Mouse (Mus musculus): ENCODE data around the gene Acsl1. TPM values are rescaled to one million over a fixed set of nuclear protein-coding genes. Genes with fewer than 3 reads are reported as not detected.

Gene Acsl1
- polyA plus RNA-seq (2012; ENCODE audit: insufficient read depth, low replicate concordance): 2.6 and 8.5 TPM in 2 replicates

- peak within 1 kb of the TSS; percentile 97 for H3K4me3 ChIP-seq (replicated peaks)
- peaks cover 3% of the 10 kb centered on the region for H3K36me3 ChIP-seq (replicated peaks; ENCODE audit: low read length)
- H3K27me3 ChIP-seq (replicated peaks): no peaks in the 10 kb centered on the region
- no peak for TF ChIP-seq GATA1 (IDR thresholded peaks at IDR 0.05; ENCODE audit: borderline replicate concordance, low read length)
- TF ChIP-seq FLI1 (IDR thresholded peaks at IDR 0.05; ENCODE audit: low read length): no peak
- H3K4me1 ChIP-seq: peaks cover 54% of the 10 kb centered on the region
- no peaks in the 10 kb centered on the region for H3K9me3 ChIP-seq
Measured at GRCm38 (mm10) chr8:46470792-46471781, at the start of gene Acsl1. TSS of gene Acsl1 (plus strand) at chr8:46471037.

DNA sequence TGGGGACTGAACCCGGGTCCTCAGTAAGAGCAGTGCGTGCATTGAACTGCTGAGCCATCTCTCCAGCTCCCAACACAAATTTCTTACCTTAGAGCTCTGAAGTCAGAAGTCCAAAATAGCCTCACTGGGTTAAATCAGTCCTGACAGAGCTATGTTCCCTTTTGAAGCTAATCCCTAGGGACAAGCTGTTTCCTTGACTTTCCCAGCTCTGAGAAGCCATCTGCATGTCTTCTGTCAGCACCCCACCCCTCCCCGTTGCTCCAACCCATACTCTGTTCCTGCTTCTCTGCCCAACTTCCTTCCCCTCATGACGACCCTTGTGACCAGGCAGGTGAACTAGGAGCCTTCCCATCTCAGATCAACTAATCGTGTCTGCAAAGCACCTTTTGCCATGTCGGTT lies 49.3 kb upstream of the Acsl1 start:
- Histone ChIP-seq H3K27me3 (replicated peaks) (peaks cover 2% of the 10 kb centered on the region), H3K9me3 (peaks cover under 1% of the 10 kb centered on the region; the same call in 1 of the 2 replicates), H3K4me1 (no peaks in the 10 kb centered on the region), H3K36me3 (replicated peaks; ENCODE audit: low read length) (no peaks in the 10 kb centered on the region), H3K4me3 (replicated peaks) (no peak overlapping the region)
- TF ChIP-seq FLI1 (IDR thresholded peaks at IDR 0.05; ENCODE audit: low read length) (no peak), GATA1 (IDR thresholded peaks at IDR 0.05; ENCODE audit: borderline replicate concordance, low read length) (no peak)

DNA sequence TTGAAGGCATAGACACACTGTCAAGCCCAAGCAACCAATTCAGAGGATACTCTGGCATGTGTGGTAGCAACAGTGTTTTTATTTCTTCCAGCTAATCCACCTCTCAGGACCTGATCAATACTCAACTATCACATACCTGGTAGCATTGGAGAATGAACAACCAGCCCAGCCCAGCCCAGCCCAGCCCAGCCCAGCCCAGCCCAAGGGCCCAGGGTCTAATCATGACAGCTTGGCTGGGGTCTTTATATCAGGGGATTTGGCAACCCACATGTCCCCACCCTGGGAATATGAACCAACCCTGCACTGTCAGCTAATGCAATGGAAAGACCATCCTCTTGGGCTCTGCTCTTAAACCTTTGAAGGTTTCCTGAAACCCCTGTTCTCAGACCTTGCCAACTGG lies 42.9 kb upstream of the Acsl1 start:
- no peaks in the 10 kb centered on the region for H3K36me3 ChIP-seq (replicated peaks; ENCODE audit: low read length)
- peaks cover 7% of the 10 kb centered on the region; the same call in 1 of the 2 replicates for H3K9me3 ChIP-seq
- H3K4me3 ChIP-seq (replicated peaks): no peak overlapping the region
- H3K4me1 ChIP-seq: peaks cover 3% of the 10 kb centered on the region; the same call in 1 of the 2 replicates
- peaks cover 2% of the 10 kb centered on the region for H3K27me3 ChIP-seq (replicated peaks)
- TF ChIP-seq FLI1 (IDR thresholded peaks at IDR 0.05; ENCODE audit: low read length): no peak

DNA sequence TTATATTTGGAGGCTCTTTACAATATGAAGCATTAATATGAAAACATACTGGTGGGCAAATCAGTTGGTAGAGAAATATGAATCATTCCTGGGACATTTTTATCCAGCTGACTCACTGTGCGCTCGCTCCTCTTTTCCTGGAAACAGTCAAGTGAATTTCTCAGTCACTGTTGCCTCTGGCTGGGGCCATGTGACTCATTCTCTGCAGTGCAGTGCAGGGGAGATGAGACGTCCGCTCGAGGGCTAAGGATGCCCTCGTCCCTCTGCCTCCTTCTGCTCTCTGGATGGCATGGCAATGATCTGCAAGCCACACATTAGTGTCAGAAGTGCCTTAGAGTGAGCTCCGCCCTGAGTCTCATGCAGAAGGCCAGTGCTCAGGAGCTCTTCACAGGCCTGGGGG lies 41.0 kb upstream of the Acsl1 start:
- peaks cover 8% of the 10 kb centered on the region; the same call in 1 of the 2 replicates for H3K9me3 ChIP-seq
- no peaks in the 10 kb centered on the region for H3K36me3 ChIP-seq (replicated peaks; ENCODE audit: low read length)
- TF ChIP-seq FLI1 (IDR thresholded peaks at IDR 0.05; ENCODE audit: low read length): no peak
- TF ChIP-seq GATA1 (IDR thresholded peaks at IDR 0.05; ENCODE audit: borderline replicate concordance, low read length): no peak
- peaks cover 4% of the 10 kb centered on the region for H3K27me3 ChIP-seq (replicated peaks)
- peak overlapping the region; percentile 59 for H3K4me3 ChIP-seq (replicated peaks)
- peaks cover 3% of the 10 kb centered on the region; the same call in 1 of the 2 replicates for H3K4me1 ChIP-seq

DNA sequence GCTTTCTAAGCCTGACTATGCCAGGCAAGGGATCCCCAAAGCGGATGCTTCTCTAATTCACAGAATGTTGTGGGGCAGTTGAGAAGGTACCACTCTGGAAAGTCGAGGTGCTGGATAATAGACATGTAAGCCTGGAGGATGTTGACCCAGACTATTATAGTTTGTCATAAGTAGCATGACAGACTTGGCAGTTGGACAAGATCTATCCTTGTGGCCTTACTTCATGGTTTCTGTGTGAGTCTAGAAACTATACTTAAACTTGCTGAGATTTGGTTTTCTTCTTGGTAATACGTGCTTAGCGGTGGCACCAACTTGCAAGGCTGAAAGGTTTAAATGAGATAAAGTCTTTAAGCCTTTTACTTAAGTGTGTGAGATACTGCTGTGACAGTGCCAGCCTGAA lies 38.9 kb upstream of the Acsl1 start:
- no peak overlapping the region for H3K4me3 ChIP-seq (replicated peaks)
- H3K27me3 ChIP-seq (replicated peaks): peaks cover 6% of the 10 kb centered on the region
- H3K9me3 ChIP-seq: peaks cover 11% of the 10 kb centered on the region; the same call in 1 of the 2 replicates
- no peaks in the 10 kb centered on the region for H3K36me3 ChIP-seq (replicated peaks; ENCODE audit: low read length)
- no peak for TF ChIP-seq GATA1 (IDR thresholded peaks at IDR 0.05; ENCODE audit: borderline replicate concordance, low read length)
- TF ChIP-seq FLI1 (IDR thresholded peaks at IDR 0.05; ENCODE audit: low read length): no peak
- H3K4me1 ChIP-seq: peaks cover 3% of the 10 kb centered on the region; the same call in 1 of the 2 replicates

DNA sequence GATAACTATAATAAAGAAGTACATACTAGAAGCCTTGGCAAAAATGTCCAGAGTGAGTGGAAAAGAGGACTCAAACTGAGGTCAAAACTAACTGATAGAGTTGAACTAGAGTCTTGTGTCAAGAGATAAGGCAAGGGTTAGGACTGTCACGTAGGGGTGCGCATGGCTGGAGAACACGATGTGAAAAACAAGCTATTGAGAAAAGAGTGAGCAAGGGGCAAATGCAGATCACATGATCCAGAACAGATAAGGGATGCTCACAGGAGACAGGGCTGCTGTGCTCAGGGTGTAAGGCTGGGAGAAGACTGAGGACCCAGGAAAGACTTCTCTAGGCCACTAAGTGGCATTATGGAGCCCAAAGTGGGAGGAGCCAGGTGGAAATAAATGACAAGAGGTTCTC lies 38.3 kb upstream of the Acsl1 start:
- Histone ChIP-seq H3K36me3 (replicated peaks; ENCODE audit: low read length) (no peaks in the 10 kb centered on the region), H3K4me1 (peaks cover 3% of the 10 kb centered on the region; the same call in 1 of the 2 replicates), H3K9me3 (peaks cover 11% of the 10 kb centered on the region; the same call in 1 of the 2 replicates), H3K27me3 (replicated peaks) (peaks cover 6% of the 10 kb centered on the region), H3K4me3 (replicated peaks) (no peak overlapping the region)
- TF ChIP-seq FLI1 (IDR thresholded peaks at IDR 0.05; ENCODE audit: low read length) (no peak), GATA1 (IDR thresholded peaks at IDR 0.05; ENCODE audit: borderline replicate concordance, low read length) (no peak)

GRCm38 (mm10) chr8:46433656-46434055 lies 37.2 kb upstream of the Acsl1 start:
- H3K4me1 ChIP-seq: peaks cover 3% of the 10 kb centered on the region; the same call in 1 of the 2 replicates
- TF ChIP-seq FLI1 (IDR thresholded peaks at IDR 0.05; ENCODE audit: low read length): no peak
- TF ChIP-seq GATA1 (IDR thresholded peaks at IDR 0.05; ENCODE audit: borderline replicate concordance, low read length): no peak

GRCm38 (mm10) chr8:46438491-46438890 lies 32.3 kb upstream of the Acsl1 start:
- H3K4me1 ChIP-seq: no peaks in the 10 kb centered on the region
- TF ChIP-seq FLI1 (IDR thresholded peaks at IDR 0.05; ENCODE audit: low read length) (no peak), GATA1 (IDR thresholded peaks at IDR 0.05; ENCODE audit: borderline replicate concordance, low read length) (no peak)
- peaks cover 4% of the 10 kb centered on the region for H3K27me3 ChIP-seq (replicated peaks)
- H3K9me3 ChIP-seq: peaks cover 4% of the 10 kb centered on the region; the same call in 1 of the 2 replicates
- no peak overlapping the region for H3K4me3 ChIP-seq (replicated peaks)
- no peaks in the 10 kb centered on the region for H3K36me3 ChIP-seq (replicated peaks; ENCODE audit: low read length)

More at GRCm38 (mm10) chr8:46433656-46434055, 37.2 kb upstream of the Acsl1 start:
- Histone ChIP-seq H3K27me3 (replicated peaks) (peaks cover 6% of the 10 kb centered on the region), H3K36me3 (replicated peaks; ENCODE audit: low read length) (no peaks in the 10 kb centered on the region), H3K9me3 (peaks cover 11% of the 10 kb centered on the region; the same call in 1 of the 2 replicates), H3K4me3 (replicated peaks) (no peak overlapping the region)

- peaks cover 5% of the 10 kb centered on the region for H3K27me3 ChIP-seq (replicated peaks)
- no peaks in the 10 kb centered on the region for H3K36me3 ChIP-seq (replicated peaks; ENCODE audit: low read length)
- no peak for TF ChIP-seq FLI1 (IDR thresholded peaks at IDR 0.05; ENCODE audit: low read length)
- no peak for TF ChIP-seq GATA1 (IDR thresholded peaks at IDR 0.05; ENCODE audit: borderline replicate concordance, low read length)
- H3K4me3 ChIP-seq (replicated peaks): no peak overlapping the region
- no peaks in the 10 kb centered on the region for H3K9me3 ChIP-seq
- peaks cover 4% of the 10 kb centered on the region; the same call in 1 of the 2 replicates for H3K4me1 ChIP-seq
Measured at GRCm38 (mm10) chr8:46445964-46446915, 24.6 kb upstream of the Acsl1 start.
